Mouse (Mus musculus) liver, embryonic 12.5 days (tissue): Measurements from ENCODE around the gene Nudt4. TPM values are rescaled to one million over a fixed set of nuclear protein-coding genes. Genes with fewer than 3 reads are reported as not detected.

Source experiments
- ATAC-seq: fragments of 200-750 bp; cut with Nextera tagmentation; 2 replicates; pipeline ENCODE4 v1.8.0; 2017; ENCODE audit warnings: moderate number of reproducible peaks, mild to moderate bottlenecking, moderate library complexity
- H3K27ac ChIP-seq: fragments of 300-500 bp; sonication (generic); 2 replicates; pipeline ENCODE4 v1.5.1; 2016; ENCODE audit warnings: mild to moderate bottlenecking
- H3K27me3 ChIP-seq: fragments of 300-500 bp; sonication (generic); replicated peaks from 2 replicates; pipeline ENCODE4 v1.6.1; 2016; ENCODE audit warnings: mild to moderate bottlenecking, moderate library complexity
- H3K36me3 ChIP-seq: fragments of 300-500 bp; sonication (generic); 2 replicates; pipeline ENCODE4 v1.6.1; 2016; ENCODE audit warnings: mild to moderate bottlenecking, moderate library complexity
- H3K4me1 ChIP-seq: fragments of 300-500 bp; sonication (generic); 2 replicates; pipeline ENCODE4 v1.6.1; 2016
- H3K4me2 ChIP-seq: fragments of 300-500 bp; sonication (generic); 2 replicates; pipeline ENCODE4 v1.6.1; 2016; ENCODE audit warnings: mild to moderate bottlenecking, moderate library complexity
- H3K4me3 ChIP-seq: fragments of 300-500 bp; sonication (generic); 2 replicates; pipeline ENCODE4 v1.5.1; 2016; ENCODE audit warnings: mild to moderate bottlenecking, moderate library complexity
- H3K9ac ChIP-seq: fragments of 300-500 bp; sonication (generic); 2 replicates; pipeline ENCODE4 v1.6.1; 2016; ENCODE audit warnings: mild to moderate bottlenecking, moderate library complexity
- H3K9me3 ChIP-seq: fragments of 300-500 bp; sonication (generic); replicated peaks from 2 replicates; pipeline ENCODE4 v1.6.1; 2016; ENCODE audit warnings: mild to moderate bottlenecking, moderate library complexity
- WGBS: fragments of 180-500 bp; shearing (Covaris S2); methylation state at CpG from one replicate; pipeline ENCODE4 v1.1.7; 2016; ENCODE audit not compliant: insufficient replicate concordance; 5-methylcytosine and 5-hydroxymethylcytosine counted together
- polyA plus RNA-seq: library from polyadenylated mRNA; unstranded; fragments of >200 nt; fragmentation: Nextera tagmentation; extraction: Ambion mirVana; gene quantifications from 2 replicates; pipeline ENCODE4 v1.2.1, GENCODE M21; 2016

Gene Nudt4
- polyA plus RNA-seq, 1 experiment from 2014 or later: 130 TPM

DNA sequence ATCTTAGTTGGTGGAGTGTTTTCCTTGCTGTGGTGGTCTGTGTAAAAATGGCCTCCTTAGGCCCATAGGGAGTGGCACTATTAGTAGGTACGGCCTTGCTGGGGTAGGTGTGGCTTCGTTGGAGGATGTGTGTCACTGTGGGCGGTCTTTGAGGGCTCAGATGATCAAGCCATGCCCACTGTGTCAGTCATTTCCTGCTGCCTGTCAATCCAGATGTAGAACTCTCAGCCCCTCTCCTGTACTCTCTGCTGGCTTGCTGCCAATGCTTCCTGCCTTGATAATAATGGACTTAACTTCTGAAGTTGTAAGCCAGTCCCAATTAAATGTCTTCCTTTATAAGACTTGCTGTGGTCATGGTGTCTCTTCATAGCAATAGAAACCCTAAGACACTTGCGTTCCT, 25.2 kb upstream of the Nudt4 start:
- Histone ChIP-seq H3K9me3 (no peaks in the 10 kb centered on the region), H3K27me3 (peaks cover 3% of the 10 kb centered on the region; the same call in 1 of the 2 replicates), H3K36me3 (no peaks in the 10 kb centered on the region), H3K4me3 (no peak overlapping the region), H3K27ac (no peak overlapping the region), H3K4me1 (peaks cover 4% of the 10 kb centered on the region; the same call in 1 of the 2 replicates), H3K4me2 (no peak overlapping the region), H3K9ac (no peak overlapping the region)
- ATAC-seq: no peak
- 75% methylated on average over 4 of the region's 4 CpGs for WGBS

DNA sequence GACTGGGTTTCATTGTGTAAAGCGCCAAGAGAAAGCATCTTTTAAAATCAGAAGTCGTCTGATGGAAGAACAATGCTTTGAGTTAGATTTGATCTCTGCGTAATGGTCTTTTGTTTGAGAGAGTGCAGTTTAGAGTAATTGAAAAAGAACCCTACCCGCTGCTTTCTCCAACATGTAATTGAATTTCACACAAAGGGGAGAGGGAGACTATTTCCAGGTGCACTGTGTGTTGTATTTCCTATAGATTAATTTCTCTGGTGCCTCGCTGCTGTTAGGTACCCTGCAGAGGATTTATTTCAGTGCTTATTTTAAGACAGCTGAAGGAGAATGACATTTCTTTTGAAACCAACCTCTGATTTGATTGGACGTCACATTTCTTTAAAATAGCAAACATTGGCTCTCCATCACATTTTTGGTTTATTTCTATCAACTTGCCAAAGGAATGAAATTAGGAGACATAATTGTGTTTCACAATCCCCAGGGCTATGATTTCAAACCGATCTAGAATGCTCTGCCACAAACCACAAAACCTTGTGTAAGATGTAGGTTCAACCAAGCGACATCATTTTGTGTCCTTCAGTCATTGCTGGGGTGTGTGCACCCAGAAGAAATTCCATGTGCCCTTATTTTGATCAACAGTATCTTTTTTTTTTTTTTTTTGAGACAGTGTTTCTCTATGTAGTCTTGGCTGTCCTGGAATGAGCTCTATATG, 23.7 kb upstream of the Nudt4 start:
- Histone ChIP-seq H3K27ac (no peak overlapping the region), H3K4me2 (no peak overlapping the region), H3K4me3 (no peak overlapping the region), H3K9ac (no peak overlapping the region), H3K4me1 (no peaks in the 10 kb centered on the region), H3K27me3 (no peaks in the 10 kb centered on the region; the same call in 1 of the 2 replicates), H3K36me3 (no peaks in the 10 kb centered on the region), H3K9me3 (no peaks in the 10 kb centered on the region)
- no peak for ATAC-seq
- WGBS: 64% methylated on average over 8 of the region's 8 CpGs

- no peak overlapping the region for H3K4me3 ChIP-seq
- no peak overlapping the region for H3K4me2 ChIP-seq
- no peak for ATAC-seq
- H3K4me1 ChIP-seq: no peaks in the 10 kb centered on the region
- H3K9me3 ChIP-seq: no peaks in the 10 kb centered on the region
- H3K27ac ChIP-seq: no peak overlapping the region
- H3K36me3 ChIP-seq: no peaks in the 10 kb centered on the region
- no peaks in the 10 kb centered on the region for H3K27me3 ChIP-seq
- 75% methylated on average over 6 of the region's 6 CpGs for WGBS
- no peak overlapping the region for H3K9ac ChIP-seq
Measured at GRCm38 (mm10) chr10:95585554-95585953, 21.6 kb upstream of the Nudt4 start.

- Histone ChIP-seq H3K36me3 (no peaks in the 10 kb centered on the region), H3K27me3 (no peaks in the 10 kb centered on the region; the same call in 1 of the 2 replicates), H3K4me3 (no peak overlapping the region), H3K4me1 (peaks cover 19% of the 10 kb centered on the region), H3K9me3 (no peaks in the 10 kb centered on the region), H3K9ac (no peak overlapping the region), H3K4me2 (no peak overlapping the region), H3K27ac (no peak overlapping the region)
- 48% methylated on average over 4 of the region's 4 CpGs for WGBS
- ATAC-seq: no peak
Measured at GRCm38 (mm10) chr10:95577567-95577950, 13.6 kb upstream of the Nudt4 start.

GRCm38 (mm10) chr10:95576876-95577566, 13.1 kb upstream of the Nudt4 start:
- H3K27ac ChIP-seq: no peak overlapping the region
- no peaks in the 10 kb centered on the region for H3K9me3 ChIP-seq
- no peaks in the 10 kb centered on the region for H3K36me3 ChIP-seq
- peak overlapping the region; percentile 12; the same call in 1 of the 2 replicates for H3K4me2 ChIP-seq
- no peak overlapping the region for H3K4me3 ChIP-seq
- peaks cover 19% of the 10 kb centered on the region for H3K4me1 ChIP-seq
- no peak for ATAC-seq
- 44% methylated on average over 14 of the region's 14 CpGs for WGBS
- no peak overlapping the region for H3K9ac ChIP-seq
- H3K27me3 ChIP-seq: no peaks in the 10 kb centered on the region; the same call in 1 of the 2 replicates

DNA sequence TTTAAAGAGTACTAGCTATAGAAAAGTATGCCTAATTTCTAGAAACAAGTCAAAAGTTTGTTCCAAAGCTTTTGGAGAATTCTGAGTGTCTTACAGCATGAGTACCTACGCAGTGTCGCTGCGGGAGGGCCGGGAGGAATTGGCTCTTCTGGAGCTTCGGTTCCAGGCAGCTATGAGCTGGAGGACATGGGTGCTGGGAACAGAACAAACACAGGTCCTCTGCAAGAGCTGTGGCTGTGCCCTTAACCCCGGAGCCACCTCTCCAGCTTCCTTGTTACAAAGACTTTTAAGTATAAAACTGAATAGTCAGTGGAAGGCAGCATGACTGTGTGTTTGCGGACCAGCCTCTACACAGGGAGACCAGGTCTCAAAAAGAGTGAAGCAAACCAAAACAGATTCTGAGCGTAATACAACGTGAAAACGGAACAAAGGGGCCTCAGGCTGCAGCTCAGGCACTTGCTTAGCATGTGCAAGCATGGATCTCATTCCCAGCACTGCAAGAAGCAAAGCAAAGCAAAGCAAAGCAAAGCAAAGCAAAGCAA, 12.0 kb upstream of the Nudt4 start:
- WGBS: 75% methylated on average over 10 of the region's 10 CpGs
- peaks cover 23% of the 10 kb centered on the region for H3K4me1 ChIP-seq
- ATAC-seq: no peak
- no peak overlapping the region for H3K9ac ChIP-seq
- H3K27ac ChIP-seq: no peak overlapping the region
- no peak overlapping the region for H3K4me3 ChIP-seq
- no peaks in the 10 kb centered on the region; the same call in 1 of the 2 replicates for H3K27me3 ChIP-seq
- no peak overlapping the region for H3K4me2 ChIP-seq
- no peaks in the 10 kb centered on the region for H3K9me3 ChIP-seq
- no peaks in the 10 kb centered on the region for H3K36me3 ChIP-seq

DNA sequence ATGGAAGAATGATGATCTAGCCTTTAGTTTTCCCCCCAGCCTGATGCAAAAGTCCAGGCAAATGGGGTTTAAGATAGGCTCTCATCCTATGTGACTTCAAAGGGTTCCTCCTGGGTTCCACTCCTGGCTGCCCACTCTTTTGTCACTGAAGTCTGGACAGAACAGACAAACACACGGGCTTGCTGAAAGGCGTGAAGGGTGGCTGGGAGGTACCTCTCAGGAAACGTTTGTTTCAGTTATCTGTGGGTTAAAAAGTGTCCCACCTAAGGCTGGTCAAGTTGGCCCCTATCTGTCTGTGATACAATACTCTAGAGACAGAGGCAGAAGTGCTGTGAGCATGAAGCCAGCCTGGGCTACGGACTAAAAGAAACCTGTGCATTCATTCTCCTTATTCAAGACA, 11.0 kb upstream of the Nudt4 start:
- ATAC-seq: no peak

DNA sequence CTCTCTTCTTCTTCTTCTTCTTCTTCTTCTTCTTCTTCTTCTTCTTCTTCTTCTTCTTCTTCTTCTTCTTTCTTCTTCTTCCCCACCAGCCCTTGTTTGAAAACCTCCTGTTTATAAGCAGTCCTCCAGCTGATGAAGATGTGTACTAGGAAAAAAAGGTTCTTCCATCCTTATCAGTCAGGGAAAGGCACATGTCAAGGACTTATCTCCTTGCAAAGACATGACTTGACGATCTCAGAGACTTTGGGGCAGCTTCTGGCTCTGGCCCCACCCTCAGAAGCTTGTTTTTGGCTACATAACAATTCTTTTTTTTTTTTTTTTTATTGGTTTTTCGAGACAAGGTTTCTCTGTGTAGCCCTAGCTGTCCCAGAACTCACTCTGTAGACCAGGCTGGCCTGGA, 5.5 kb upstream of the Nudt4 start:
- Histone ChIP-seq H3K27ac (peak overlapping the region; percentile 87), H3K9me3 (no peaks in the 10 kb centered on the region), H3K36me3 (no peaks in the 10 kb centered on the region), H3K4me1 (peaks cover 60% of the 10 kb centered on the region), H3K4me3 (no peak overlapping the region), H3K9ac (peak overlapping the region; percentile 52), H3K4me2 (peak overlapping the region; percentile 55), H3K27me3 (no peaks in the 10 kb centered on the region)
- 19% methylated on average over 2 of the region's 2 CpGs for WGBS
- peak; percentile 96 for ATAC-seq

More for the DNA sequence above, 11.0 kb upstream of the Nudt4 start:
- Histone ChIP-seq H3K9ac (no peak overlapping the region), H3K36me3 (no peaks in the 10 kb centered on the region), H3K27ac (no peak overlapping the region), H3K4me3 (no peak overlapping the region), H3K4me2 (no peak overlapping the region), H3K27me3 (no peaks in the 10 kb centered on the region; the same call in 1 of the 2 replicates), H3K9me3 (no peaks in the 10 kb centered on the region), H3K4me1 (peaks cover 30% of the 10 kb centered on the region)
- 28% methylated on average over 4 of the region's 4 CpGs for WGBS

DNA sequence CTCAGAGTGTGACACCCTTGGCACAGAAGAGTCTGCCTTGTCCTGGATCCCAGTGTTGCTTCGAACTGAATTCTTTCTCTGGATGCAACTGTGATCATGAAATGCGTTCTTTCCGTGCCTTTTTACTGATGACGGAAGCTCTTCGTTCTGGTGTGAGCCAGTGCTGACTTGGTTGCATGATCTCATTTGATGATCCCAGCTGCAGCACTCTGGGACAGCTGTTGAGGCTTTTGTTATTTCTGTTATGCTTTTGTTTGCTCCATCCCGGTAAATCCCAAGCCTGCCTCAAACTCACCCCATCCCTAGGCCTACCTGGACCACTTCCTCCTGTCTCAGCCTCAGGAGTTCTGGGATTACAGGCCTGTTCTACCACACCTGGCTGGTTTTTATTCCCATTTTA, 4.1 kb upstream of the Nudt4 start:
- H3K9ac ChIP-seq: peak overlapping the region; percentile 54
- H3K27ac ChIP-seq: peak overlapping the region; percentile 87
- no peaks in the 10 kb centered on the region for H3K27me3 ChIP-seq
- no peak for ATAC-seq
- H3K9me3 ChIP-seq: no peaks in the 10 kb centered on the region
- 0 out of 2 replicates have a peak overlapping the region, but pooled peaks have one; percentile 6 for H3K4me3 ChIP-seq
- peaks cover 62% of the 10 kb centered on the region for H3K4me1 ChIP-seq
- WGBS: 86% methylated on average over 6 of the region's 6 CpGs
- no peaks in the 10 kb centered on the region for H3K36me3 ChIP-seq
- peak overlapping the region; percentile 55 for H3K4me2 ChIP-seq

GRCm38 (mm10) chr10:95567550-95567949, 3.6 kb upstream of the Nudt4 start:
- WGBS: 81% methylated on average over 5 of the region's 5 CpGs
- Histone ChIP-seq H3K4me1 (peaks cover 62% of the 10 kb centered on the region), H3K27me3 (no peaks in the 10 kb centered on the region), H3K4me3 (no peak overlapping the region), H3K4me2 (no peak overlapping the region), H3K9me3 (no peaks in the 10 kb centered on the region), H3K36me3 (no peaks in the 10 kb centered on the region), H3K9ac (no peak overlapping the region), H3K27ac (peak overlapping the region; percentile 87)
- ATAC-seq: no peak

DNA sequence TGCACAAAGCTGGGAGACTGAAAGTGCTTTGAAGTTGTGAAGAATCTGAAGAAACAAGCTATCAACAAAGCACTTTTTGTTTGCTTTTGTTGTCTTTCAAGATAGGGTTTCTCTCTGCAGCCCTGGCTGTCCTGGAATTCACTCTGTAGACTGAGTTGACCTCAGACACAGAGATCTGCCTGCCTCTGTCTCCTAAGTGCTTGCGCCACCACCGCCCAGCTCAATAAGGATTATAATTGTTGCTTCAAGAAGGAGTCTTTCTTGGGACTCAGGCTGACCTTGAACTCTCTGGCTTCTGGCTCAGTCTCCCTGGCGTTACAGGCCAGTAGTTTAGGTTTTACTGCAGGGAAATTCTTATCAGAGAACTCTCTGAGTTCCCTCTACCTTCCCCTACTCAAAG, 2.8 kb upstream of the Nudt4 start:
- ATAC-seq: no peak
- no peaks in the 10 kb centered on the region for H3K9me3 ChIP-seq
- H3K36me3 ChIP-seq: peaks cover 6% of the 10 kb centered on the region; the same call in 1 of the 2 replicates
- no peak overlapping the region for H3K4me2 ChIP-seq
- WGBS: 72% methylated on average over 3 of the region's 3 CpGs
- H3K27me3 ChIP-seq: no peaks in the 10 kb centered on the region
- no peak overlapping the region for H3K9ac ChIP-seq
- H3K4me3 ChIP-seq: no peak overlapping the region
- H3K27ac ChIP-seq: peak overlapping the region; percentile 87
- peaks cover 69% of the 10 kb centered on the region for H3K4me1 ChIP-seq
